Mouse (Mus musculus): ENCODE measurements at regions not wholly inside any gene's neighbourhood (a gene's known extent, or its start where the extent isn't known, plus 50 kb on each side); places are given as distances from the start of the nearest gene placed in this dataset.

GRCm38 (mm10) chr17:66246031-66246534, 122.8 kb downstream of the Ddx11 start:
- TF ChIP-seq CTCF (IDR thresholded peaks at IDR 0.05; ENCODE audit: low read depth) (no peak), EP300 (IDR thresholded peaks at IDR 0.05; ENCODE audit: low read depth) (no peak)

All from heart, postnatal 0 days (tissue).